Comparison of ENCODE assay signal across 8 mouse cellular contexts in the genomic region with DNA sequence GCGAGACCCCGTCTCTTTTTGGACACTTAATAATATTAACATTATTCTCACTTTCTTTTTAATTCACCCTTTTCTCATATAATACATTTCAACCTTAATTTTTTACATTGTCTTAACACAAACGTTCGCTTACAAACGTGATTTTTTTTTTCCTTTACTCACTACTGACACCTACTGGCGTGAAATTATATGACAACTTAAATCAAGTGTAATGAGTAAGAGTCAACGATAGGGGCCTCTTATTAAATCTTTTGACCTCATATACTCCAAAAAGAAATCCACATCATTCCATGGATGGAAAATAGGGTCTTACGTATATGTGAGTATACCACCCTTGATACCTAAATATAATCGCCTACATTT. TPM values are rescaled to one million over a fixed set of nuclear protein-coding genes. Genes with fewer than 3 reads are reported as not detected.
DNase-seq lines count a peak whose midpoint lies in the region; ATAC-seq and TF ChIP-seq lines count a peak whose summit lies in the region.

No protein-coding gene starts in this region.

- peak; percentile 18 for DNase-seq in left cerebral cortex, adult 11 months (ENCODE audit: low spot score)
- no peak for DNase-seq in left cerebral cortex, adult 18-20 months (ENCODE audit: low spot score in 2 of 2)
- no peak for DNase-seq in Patski (ENCODE audit: low read depth, low spot score)
- DNase-seq in forebrain, embryonic 10.5 days (ENCODE audit: extremely low spot score, low spot score): no peak
- no peak for DNase-seq in stomach, postnatal 0 days (ENCODE audit: low spot score)
- no peak for DNase-seq in testis, postnatal 14 days (ENCODE audit: low spot score)

- ATAC-seq in Patski: peak; percentile 18
- no peak; the same call in 1 of the 2 replicates for ATAC-seq in intestine, embryonic 15.5 days
- peak; percentile 67 for ATAC-seq in megakaryocyte, adult 5-6 weeks (ENCODE audit: poor library complexity, severe bottlenecking)
- peak; percentile 0; the same call in 1 of the 2 replicates for ATAC-seq in stomach, postnatal 0 days (ENCODE audit: low FRiP score, low TSS enrichment)

- H3K9ac ChIP-seq in intestine, embryonic 15.5 days: no peak overlapping the region
- no peak overlapping the region for H3K9ac ChIP-seq in stomach, postnatal 0 days (ENCODE audit: low read length)

- in situ Hi-C loops in Patski (cut with MboI; ENCODE audit: low pct_unique_long_range_greater_than_20kb): no loop called here

- peaks cover 9% of the 10 kb centered on the region for H3K4me1 ChIP-seq in forebrain, embryonic 10.5 days
- peaks cover 7% of the 10 kb centered on the region; the same call in 1 of the 2 replicates for H3K4me1 ChIP-seq in intestine, embryonic 15.5 days (replicated peaks)
- peaks cover 2% of the 10 kb centered on the region; the same call in 1 of the 2 replicates for H3K4me1 ChIP-seq in stomach, postnatal 0 days (replicated peaks; ENCODE audit: control insufficient read depth, insufficient read depth)

- TF ChIP-seq CTCF in Patski (IDR thresholded peaks at IDR 0.05): peak; percentile 69
- peak; percentile 89 for TF ChIP-seq CTCF in stomach, postnatal 0 days (IDR thresholded peaks at IDR 0.05; ENCODE audit: low read depth)

- WGBS in forebrain, embryonic 10.5 days: 7% methylated on average over 9 of the region's 9 CpGs
- 4% methylated on average over 9 of the region's 9 CpGs for WGBS in intestine, embryonic 15.5 days
- 4% methylated on average over 9 of the region's 9 CpGs for WGBS in stomach, postnatal 0 days

- H3K27me3 ChIP-seq in Patski: no peaks in the 10 kb centered on the region
- H3K27me3 ChIP-seq in forebrain, embryonic 10.5 days (ENCODE audit: poor library complexity, severe bottlenecking): no peaks in the 10 kb centered on the region
- H3K27me3 ChIP-seq in intestine, embryonic 15.5 days (replicated peaks): no peaks in the 10 kb centered on the region
- no peaks in the 10 kb centered on the region for H3K27me3 ChIP-seq in stomach, postnatal 0 days (ENCODE audit: control insufficient read depth, insufficient read depth, low read length)

- H3K4me3 ChIP-seq in forebrain, embryonic 10.5 days: peak overlapping the region; percentile 32
- H3K4me3 ChIP-seq in intestine, embryonic 15.5 days (replicated peaks): 0 out of 2 replicates have a peak overlapping the region, but pooled peaks have one; percentile 54
- peak overlapping the region; percentile 3 for H3K4me3 ChIP-seq in stomach, postnatal 0 days (ENCODE audit: low read depth, low read length)

- peak overlapping the region; percentile 34 for H3K4me2 ChIP-seq in intestine, embryonic 15.5 days (replicated peaks)
- H3K4me2 ChIP-seq in stomach, postnatal 0 days (replicated peaks; ENCODE audit: low read depth): no peak overlapping the region

- TF ChIP-seq EP300 in stomach, postnatal 0 days (optimal IDR thresholded peaks at IDR 0.05): no peak

- H3K9me3 ChIP-seq in forebrain, embryonic 10.5 days: no peaks in the 10 kb centered on the region
- H3K9me3 ChIP-seq in intestine, embryonic 15.5 days: no peaks in the 10 kb centered on the region
- H3K9me3 ChIP-seq in stomach, postnatal 0 days (ENCODE audit: control insufficient read depth, low read length): no peaks in the 10 kb centered on the region

- H3K27ac ChIP-seq in forebrain, embryonic 10.5 days: no peak overlapping the region
- no peak overlapping the region for H3K27ac ChIP-seq in intestine, embryonic 15.5 days
- no peak overlapping the region for H3K27ac ChIP-seq in stomach, postnatal 0 days (replicated peaks)

- POLR2A ChIA-PET in Patski (lab: Charles Lee): no interaction called here

- H3K36me3 ChIP-seq in forebrain, embryonic 10.5 days (replicated peaks): peaks cover 31% of the 10 kb centered on the region
- H3K36me3 ChIP-seq in intestine, embryonic 15.5 days: peaks cover 12% of the 10 kb centered on the region
- no peaks in the 10 kb centered on the region for H3K36me3 ChIP-seq in stomach, postnatal 0 days (ENCODE audit: control insufficient read depth, insufficient read depth, low read length)

- CTCF ChIA-PET in Patski (lab: Charles Lee): interaction anchor here (1.6 kb wide), 1 partner anchor 11 kb away, joined by 3 read pairs; no protein-coding TSS in a partner anchor

RNA-seq across cellular contexts. Expression of gene Rps29, which starts 0.6 kb away (rescaled TPM):
- 1,000 to 10,000 TPM; 1,243 to 1,256 TPM for total RNA-seq in left cerebral cortex, adult 18-20 months (2021)
- 940 TPM for polyA plus RNA-seq in Patski (2021)
- polyA plus RNA-seq in forebrain, embryonic 10.5 days (2016; fragmentation: Nextera tagmentation; extraction: Ambion mirVana): 1,386 and 1,412 TPM in 2 replicates
- polyA plus RNA-seq in intestine, embryonic 15.5 days (2015; fragmentation: Nextera tagmentation; extraction: Ambion mirVana): 1,714 and 2,016 TPM in 2 replicates
- 1,804 and 2,132 TPM in 2 replicates for total RNA-seq in megakaryocyte, adult 5-6 weeks (2015)
- 1,670 and 2,037 TPM in 2 replicates for total RNA-seq in megakaryocyte, adult 5-6 weeks (2017)
- polyA plus RNA-seq in stomach, postnatal 0 days (2015; fragmentation: Nextera tagmentation; extraction: Ambion mirVana): 1,988 and 2,229 TPM in 2 replicates

RNA-seq across cellular contexts. Expression of gene Lrr1, which starts 9.1 kb away (rescaled TPM):
- total RNA-seq in left cerebral cortex, adult 18-20 months (2021): not detected
- polyA plus RNA-seq in Patski (2021): 3.1 TPM
- 37.1 and 41.2 TPM in 2 replicates for polyA plus RNA-seq in forebrain, embryonic 10.5 days (2016; fragmentation: Nextera tagmentation; extraction: Ambion mirVana)
- polyA plus RNA-seq in intestine, embryonic 15.5 days (2015; fragmentation: Nextera tagmentation; extraction: Ambion mirVana): 17.2 and 17.8 TPM in 2 replicates
- total RNA-seq in megakaryocyte, adult 5-6 weeks (2015): 23.3 and 27.6 TPM in 2 replicates
- 13.3 and 13.7 TPM in 2 replicates for total RNA-seq in megakaryocyte, adult 5-6 weeks (2017)
- 4.3 and 5.2 TPM in 2 replicates for polyA plus RNA-seq in stomach, postnatal 0 days (2015; fragmentation: Nextera tagmentation; extraction: Ambion mirVana)

RNA-seq across cellular contexts. Expression of gene Rpl36al, which starts 24.3 kb away (rescaled TPM):
- 100 to 1,000 TPM; 186 to 205 TPM for total RNA-seq in left cerebral cortex, adult 18-20 months (2021)
- 455 TPM for polyA plus RNA-seq in Patski (2021)
- 567 and 576 TPM in 2 replicates for polyA plus RNA-seq in forebrain, embryonic 10.5 days (2016; fragmentation: Nextera tagmentation; extraction: Ambion mirVana)
- 720 and 763 TPM in 2 replicates for polyA plus RNA-seq in intestine, embryonic 15.5 days (2015; fragmentation: Nextera tagmentation; extraction: Ambion mirVana)
- 691 and 759 TPM in 2 replicates for total RNA-seq in megakaryocyte, adult 5-6 weeks (2015)
- total RNA-seq in megakaryocyte, adult 5-6 weeks (2017): 982 and 1,157 TPM in 2 replicates
- 843 and 974 TPM in 2 replicates for polyA plus RNA-seq in stomach, postnatal 0 days (2015; fragmentation: Nextera tagmentation; extraction: Ambion mirVana)

RNA-seq across cellular contexts. Expression of gene Mgat2, which starts 24.4 kb away (rescaled TPM):
- 10 to 100 TPM; 28.4 to 31.7 TPM for total RNA-seq in left cerebral cortex, adult 18-20 months (2021)
- 65.9 TPM for polyA plus RNA-seq in Patski (2021)
- polyA plus RNA-seq in forebrain, embryonic 10.5 days (2016; fragmentation: Nextera tagmentation; extraction: Ambion mirVana): 28.3 and 30.9 TPM in 2 replicates
- polyA plus RNA-seq in intestine, embryonic 15.5 days (2015; fragmentation: Nextera tagmentation; extraction: Ambion mirVana): 52.8 and 58.7 TPM in 2 replicates
- 82.9 and 91.6 TPM in 2 replicates for total RNA-seq in megakaryocyte, adult 5-6 weeks (2015)
- 89.3 and 91.9 TPM in 2 replicates for total RNA-seq in megakaryocyte, adult 5-6 weeks (2017)
- 52.3 and 54.4 TPM in 2 replicates for polyA plus RNA-seq in stomach, postnatal 0 days (2015; fragmentation: Nextera tagmentation; extraction: Ambion mirVana)

RNA-seq across cellular contexts. Expression of gene Gm49383, which starts 37.3 kb away (rescaled TPM):
- total RNA-seq in left cerebral cortex, adult 18-20 months (2021): 1 to 10 TPM; 4.3 to 5.4 TPM
- 6.5 TPM for polyA plus RNA-seq in Patski (2021)
- polyA plus RNA-seq in forebrain, embryonic 10.5 days (2016; fragmentation: Nextera tagmentation; extraction: Ambion mirVana): 62.2 and 67.8 TPM in 2 replicates
- polyA plus RNA-seq in intestine, embryonic 15.5 days (2015; fragmentation: Nextera tagmentation; extraction: Ambion mirVana): 25.4 and 28.6 TPM in 2 replicates
- total RNA-seq in megakaryocyte, adult 5-6 weeks (2015): 1.8 and 4.7 TPM in 2 replicates
- 18.6 and 18.8 TPM in 2 replicates for total RNA-seq in megakaryocyte, adult 5-6 weeks (2017)
- 6.9 and 10.3 TPM in 2 replicates for polyA plus RNA-seq in stomach, postnatal 0 days (2015; fragmentation: Nextera tagmentation; extraction: Ambion mirVana)

Comparison
In these comparisons a context has a peak if more than half of its experiments do, and no peak if none do; other contexts are left out.
1. H3K4me3 ChIP-seq: peak in every context shown above with its lines; median percentile 54 in intestine, embryonic 15.5 days; 32 in forebrain, embryonic 10.5 days; 3 in stomach, postnatal 0 days.